Mouse (Mus musculus) E14TG2a.4 (cell line): ENCODE measurements at regions not wholly inside any gene's neighbourhood (a gene's known extent, or its start where the extent isn't known, plus 50 kb on each side); places are given as distances from the start of the nearest gene placed in this dataset.

ENCODE experiments used
- CTCF ChIP-seq: conservative IDR thresholded peaks from 2 replicates; pipeline ENCODE4 v1.5.1; 2014; ENCODE audit warnings: low read length
- NANOG ChIP-seq: IDR thresholded peaks from 2 replicates; pipeline ENCODE4 v1.6.1; 2014; ENCODE audit warnings: borderline replicate concordance, low read length, mixed read lengths
- POU5F1 ChIP-seq: IDR thresholded peaks from 2 replicates; pipeline ENCODE4 v1.6.1; 2014; ENCODE audit warnings: low read length, borderline replicate concordance

DNA sequence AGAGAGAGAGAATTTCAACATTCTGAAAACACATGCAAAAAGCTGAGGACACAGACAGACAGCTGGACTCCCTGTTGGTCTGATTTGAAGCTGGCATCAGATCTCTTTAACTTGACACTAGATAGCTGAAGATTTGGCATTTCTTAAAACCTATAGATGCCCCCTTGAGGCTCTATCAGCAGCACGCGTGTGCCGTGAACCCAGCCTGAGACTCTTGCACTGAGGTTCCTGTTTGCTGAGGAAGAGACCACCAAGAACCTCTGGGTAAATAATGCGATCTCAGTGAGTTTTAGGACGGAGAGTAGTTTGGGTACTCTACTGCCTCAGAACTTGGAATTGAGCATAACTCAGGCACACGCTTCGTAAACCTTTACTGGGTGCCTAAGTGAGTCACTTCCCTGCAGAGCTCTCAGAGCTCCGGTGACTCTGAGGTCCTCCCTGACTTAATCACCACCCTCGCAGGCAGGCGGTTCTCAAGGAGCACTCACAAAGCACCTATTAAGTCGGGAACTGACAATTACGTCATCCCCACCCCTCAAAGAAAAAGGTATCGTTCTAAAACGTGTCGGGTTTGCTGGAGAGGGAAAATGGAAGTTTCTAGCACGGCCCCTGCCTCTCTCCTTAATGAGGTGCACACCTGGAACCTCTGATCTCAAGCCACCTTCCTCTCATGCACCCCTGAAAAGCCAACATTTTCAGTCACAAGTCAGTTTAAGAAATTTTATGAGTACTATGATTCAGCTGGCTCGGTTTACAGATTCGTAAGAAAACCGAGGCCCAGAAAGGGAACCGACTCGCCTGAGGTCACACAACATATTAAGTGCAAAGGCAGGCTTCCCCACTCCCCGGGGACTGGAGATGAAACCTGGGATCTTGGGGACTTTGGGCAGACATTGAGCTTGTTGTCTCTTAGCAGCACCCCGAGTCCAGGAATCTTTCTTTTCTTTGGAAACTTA, 107.7 kb upstream of the Cpm start:
- no peak for TF ChIP-seq CTCF
- TF ChIP-seq POU5F1: no peak
- TF ChIP-seq NANOG: no peak
